Mouse (Mus musculus) testis, adult 2 months (tissue): Measurements from ENCODE around the gene Fam83f. TPM values are rescaled to one million over a fixed set of nuclear protein-coding genes. Genes with fewer than 3 reads are reported as not detected.

Source experiments
- H3K27ac ChIP-seq: fragments of 200-500 bp; 2 replicates; pipeline ENCODE4 v1.5.1; 2012; ENCODE audit warnings: low read depth, low read length; ENCODE audit not compliant: control insufficient read depth, insufficient read depth
- H3K27me3 ChIP-seq: fragments of 200-500 bp; 2 replicates; pipeline ENCODE4 v1.6.1; 2012; ENCODE audit warnings: mild to moderate bottlenecking, low read length, moderate library complexity; ENCODE audit not compliant: control insufficient read depth, insufficient read depth
- H3K36me3 ChIP-seq: fragments of 200-500 bp; 2 replicates; pipeline ENCODE4 v1.6.1; 2012; ENCODE audit warnings: mild to moderate bottlenecking, low read length; ENCODE audit not compliant: control insufficient read depth, insufficient read depth
- H3K4me1 ChIP-seq: fragments of 200-500 bp; 2 replicates; pipeline ENCODE4 v1.6.1; 2012; ENCODE audit warnings: low read length; ENCODE audit not compliant: control insufficient read depth, insufficient read depth
- H3K4me3 ChIP-seq: fragments of 200-500 bp; 2 replicates; pipeline ENCODE4 v1.5.1; 2012; ENCODE audit warnings: low read depth, mild to moderate bottlenecking, low read length, moderate library complexity, mixed read lengths; ENCODE audit not compliant: control insufficient read depth
- CTCF ChIP-seq: fragments of 200-500 bp; IDR thresholded peaks from 2 replicates; pipeline ENCODE4 v1.5.1; 2012; ENCODE audit warnings: low read depth, mild to moderate bottlenecking, inconsistent platforms, low read length, moderate library complexity; ENCODE audit not compliant: control insufficient read depth, insufficient read depth, insufficient replicate concordance
- POLR2A ChIP-seq: fragments of 200-500 bp; IDR thresholded peaks from 2 replicates; pipeline ENCODE4 v1.6.1; 2012; ENCODE audit warnings: low read depth, mild to moderate bottlenecking, inconsistent platforms, low read length, moderate library complexity; ENCODE audit not compliant: control insufficient read depth
- polyA plus RNA-seq: library from polyadenylated mRNA; depleted of rRNA; stranded (reverse); fragments of >200 nt; gene quantifications from 2 replicates; pipeline ENCODE4 v1.2.3, GENCODE M21; 2012

Fam83f gene
- polyA plus RNA-seq, 1 experiment, result 0.95 TPM

DNA sequence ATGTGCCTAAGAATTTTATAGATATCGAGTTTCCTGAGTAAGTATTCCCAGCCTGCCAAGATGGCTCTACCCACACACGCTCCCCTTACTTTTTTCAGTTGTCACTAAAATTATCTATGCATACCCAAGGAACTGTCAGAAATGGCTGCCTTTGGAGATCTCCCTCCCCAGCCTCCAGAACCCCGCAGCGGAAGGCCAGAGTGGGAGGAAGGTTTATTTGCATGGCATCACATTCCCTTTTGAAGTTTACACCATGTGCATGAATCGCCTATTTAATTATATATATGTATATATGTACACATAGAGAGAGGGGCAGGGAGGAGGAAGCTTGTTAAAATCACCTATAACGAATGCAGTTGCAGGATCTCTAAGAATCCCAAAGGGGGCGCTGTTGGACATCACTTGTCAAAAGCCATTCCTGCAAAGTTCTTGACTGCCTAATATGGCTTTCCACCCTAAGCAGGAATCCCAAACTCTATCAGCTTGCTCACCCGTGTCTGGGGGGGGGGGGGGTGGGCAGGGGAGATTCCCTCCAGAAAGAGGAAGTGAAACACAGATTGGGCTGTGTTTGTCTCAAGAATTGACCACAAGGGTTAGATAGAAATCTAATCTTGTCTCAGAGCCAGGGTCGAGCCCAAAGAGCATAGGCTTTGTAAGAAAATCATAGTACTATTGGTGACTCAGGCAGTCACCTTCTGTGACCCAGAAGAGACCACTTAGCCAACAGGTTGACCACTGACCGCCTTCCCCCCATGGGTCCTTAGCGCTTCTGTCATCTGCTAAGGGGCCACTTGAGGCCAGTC, 37.1 kb upstream of the Fam83f start:
- no peak for TF ChIP-seq CTCF
- no peak for TF ChIP-seq POLR2A
- peaks cover 2% of the 10 kb centered on the region for H3K4me1 ChIP-seq
- H3K27me3 ChIP-seq, result no peaks in the 10 kb centered on the region
- H3K4me3 ChIP-seq, result no peak overlapping the region
- H3K36me3 ChIP-seq, result no peaks in the 10 kb centered on the region
- no peak overlapping the region for H3K27ac ChIP-seq

DNA sequence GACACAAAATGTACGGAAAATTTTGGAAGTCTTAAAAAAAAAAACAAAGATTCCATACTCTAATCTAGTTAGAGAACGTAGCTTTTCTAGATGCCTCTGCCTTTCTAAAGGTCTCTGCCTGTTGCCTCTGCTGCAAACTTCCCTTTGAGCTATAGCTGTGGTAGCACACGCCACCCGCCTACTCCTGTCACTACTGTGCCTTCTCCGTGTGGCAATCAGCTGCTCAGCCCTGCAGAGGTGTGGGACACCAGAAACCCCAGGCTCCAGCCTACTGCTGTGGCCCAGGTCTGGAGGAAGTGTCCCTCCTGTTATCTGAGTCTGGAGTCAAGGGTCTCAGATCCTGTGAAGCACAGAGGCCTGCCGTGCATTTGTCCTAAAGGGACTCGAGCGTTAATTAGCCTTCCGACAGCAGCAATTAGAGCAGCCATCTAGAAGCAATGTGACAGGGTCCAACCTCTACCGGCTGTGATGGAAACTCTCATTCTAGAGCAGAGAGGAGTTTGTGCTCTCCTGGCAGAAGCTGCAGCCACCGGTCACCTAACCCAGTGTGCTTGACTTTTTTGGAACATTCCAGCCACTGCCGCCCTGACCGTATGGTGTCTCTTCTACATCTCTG, 34.8 kb upstream of the Fam83f start:
- no peaks in the 10 kb centered on the region for H3K27me3 ChIP-seq
- H3K4me1 ChIP-seq, result peaks cover 2% of the 10 kb centered on the region
- TF ChIP-seq POLR2A (no peak), CTCF (no peak)
- no peaks in the 10 kb centered on the region for H3K36me3 ChIP-seq
- no peak overlapping the region for H3K27ac ChIP-seq
- H3K4me3 ChIP-seq, result no peak overlapping the region

DNA sequence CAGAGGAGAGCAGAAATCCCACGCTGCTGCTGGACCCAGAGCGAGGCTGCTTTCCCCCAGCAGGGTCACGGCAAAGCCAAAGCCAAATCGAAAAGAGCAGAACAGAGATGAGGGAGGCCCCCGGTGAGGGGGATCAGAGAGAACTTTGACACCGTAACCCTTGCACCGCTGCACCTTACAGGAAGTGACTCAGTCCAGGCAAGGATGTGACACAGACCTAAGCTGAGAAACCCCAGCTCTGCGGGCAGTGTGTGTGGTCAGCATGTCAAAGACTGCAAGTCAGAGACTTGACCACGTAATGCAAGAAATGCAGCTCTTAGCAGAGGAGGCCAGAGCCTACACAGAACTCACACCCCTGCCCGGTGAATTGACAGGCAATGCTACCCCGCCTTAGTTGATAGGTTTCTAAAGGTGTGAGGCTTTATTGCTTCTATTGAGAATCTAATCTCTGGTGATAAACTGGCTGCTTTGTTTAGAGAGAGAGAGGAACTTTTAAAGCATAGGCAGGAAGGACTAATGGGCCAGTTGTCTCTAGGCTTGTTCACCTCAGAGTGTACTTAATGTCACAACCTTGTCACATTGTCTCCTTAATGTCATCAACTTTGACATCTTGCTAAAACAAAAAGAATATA, 32.5 kb upstream of the Fam83f start:
- Histone ChIP-seq H3K4me1 (peaks cover 2% of the 10 kb centered on the region), H3K27ac (no peak overlapping the region), H3K36me3 (no peaks in the 10 kb centered on the region), H3K27me3 (no peaks in the 10 kb centered on the region), H3K4me3 (no peak overlapping the region)
- TF ChIP-seq POLR2A (no peak), CTCF (no peak)

DNA sequence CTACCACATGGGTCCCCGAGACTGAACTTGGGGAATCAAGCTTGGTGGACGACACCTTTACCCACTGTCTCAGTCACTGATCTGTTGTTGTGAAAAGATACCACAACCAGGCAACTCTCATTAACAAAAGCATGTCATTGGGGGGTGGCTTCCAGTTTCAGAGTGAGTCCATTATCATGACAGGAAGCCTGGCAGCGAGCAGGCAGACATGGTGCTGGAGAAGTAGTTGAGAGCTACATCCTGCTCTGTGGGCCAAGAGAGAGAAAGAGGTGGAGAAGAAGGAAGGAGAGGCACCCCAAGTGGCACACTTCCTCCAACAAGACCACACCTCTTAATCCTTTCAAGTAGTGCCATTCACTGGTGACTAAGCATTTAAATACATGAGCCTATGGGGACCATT, 31.8 kb upstream of the Fam83f start:
- Histone ChIP-seq H3K4me1 (peaks cover 2% of the 10 kb centered on the region), H3K36me3 (no peaks in the 10 kb centered on the region), H3K27me3 (no peaks in the 10 kb centered on the region), H3K4me3 (no peak overlapping the region), H3K27ac (no peak overlapping the region)
- TF ChIP-seq POLR2A (no peak), CTCF (no peak)

DNA sequence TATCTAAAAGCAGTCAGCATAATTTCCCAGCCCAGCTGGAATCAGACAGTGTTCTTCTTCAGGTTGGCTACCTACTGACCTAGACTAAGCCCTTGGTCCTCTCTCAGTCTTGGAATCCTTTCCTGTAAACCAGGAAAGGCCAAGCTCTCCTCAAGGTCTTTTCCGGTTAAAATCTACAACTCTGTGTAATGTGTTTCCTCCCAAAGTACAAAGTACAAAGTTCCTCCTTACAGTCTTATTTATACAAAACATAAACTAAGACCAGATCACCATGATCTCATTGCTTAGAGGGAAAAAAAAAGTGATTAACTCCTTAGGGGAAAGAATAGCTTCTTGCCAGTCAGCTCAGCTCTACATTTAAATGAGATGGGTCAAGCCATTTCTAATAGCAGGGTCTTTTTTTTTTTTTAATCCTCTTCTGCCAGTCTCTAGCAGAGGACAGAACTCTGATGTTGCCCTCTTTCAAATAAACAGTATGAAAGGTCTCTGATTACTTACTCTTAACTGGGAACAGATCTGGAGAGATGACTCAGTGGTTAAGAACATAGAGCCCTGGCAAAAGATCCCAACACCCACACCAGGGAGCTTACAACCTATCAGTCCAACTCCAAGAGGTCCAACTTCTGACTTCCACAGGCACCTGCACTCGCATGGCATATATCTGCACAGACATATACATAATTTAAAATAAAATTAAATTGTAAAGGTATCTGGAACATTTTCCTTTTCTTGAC, 29.8 kb upstream of the Fam83f start:
- H3K27me3 ChIP-seq, result no peaks in the 10 kb centered on the region
- H3K4me3 ChIP-seq, result no peak overlapping the region
- H3K36me3 ChIP-seq, result no peaks in the 10 kb centered on the region
- TF ChIP-seq CTCF (no peak), POLR2A (no peak)
- no peaks in the 10 kb centered on the region for H3K4me1 ChIP-seq
- H3K27ac ChIP-seq, result no peak overlapping the region

DNA sequence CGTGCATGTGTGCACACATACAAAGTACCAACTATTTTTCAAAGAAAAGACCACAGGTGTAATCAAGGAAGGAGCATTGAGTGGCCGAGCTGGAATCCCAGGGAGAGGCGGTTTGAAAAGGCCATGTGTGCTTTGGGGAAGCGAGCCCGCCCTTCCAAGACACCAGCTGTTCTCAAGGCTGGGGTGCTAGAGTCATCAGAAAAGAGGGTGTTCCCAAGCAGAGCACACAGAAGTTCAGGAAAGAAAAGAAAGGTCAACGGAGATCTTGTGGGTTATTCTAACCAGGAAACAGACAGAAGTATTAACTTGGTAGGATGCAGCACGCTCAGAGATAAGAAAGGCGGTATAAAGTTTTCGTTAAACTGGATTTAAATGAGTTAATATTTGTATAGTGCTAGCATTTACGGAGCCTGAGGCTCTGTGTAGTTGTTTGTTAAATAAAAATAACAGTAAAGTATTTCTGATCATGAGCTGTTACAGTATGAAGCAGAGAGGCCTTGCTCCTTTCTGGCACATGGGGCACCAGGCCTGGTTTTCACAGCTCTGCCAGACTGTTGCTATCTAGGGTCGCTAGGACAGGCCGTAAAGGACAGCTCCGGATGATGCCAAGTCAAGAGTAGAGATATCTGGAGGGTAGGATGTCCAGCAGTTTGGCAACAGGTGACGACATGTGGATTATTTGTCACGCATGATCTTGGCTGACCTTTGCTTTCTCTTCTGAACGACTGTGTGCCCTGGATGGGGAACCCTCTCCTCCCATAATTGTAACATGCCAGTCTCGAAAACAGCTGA, 26.4 kb upstream of the Fam83f start:
- Histone ChIP-seq H3K36me3 (no peaks in the 10 kb centered on the region), H3K4me3 (no peak overlapping the region), H3K27me3 (no peaks in the 10 kb centered on the region), H3K27ac (no peak overlapping the region), H3K4me1 (no peaks in the 10 kb centered on the region)
- TF ChIP-seq CTCF, result no peak
- no peak for TF ChIP-seq POLR2A
